Mouse (Mus musculus) G1E (cell line): Measurements from ENCODE around the gene Sec13. TPM values are rescaled to one million over a fixed set of nuclear protein-coding genes. Genes with fewer than 3 reads are reported as not detected.

Experiments used
- ATAC-seq: 2 replicates; pipeline ENCODE4 v1.8.0; 2016; ENCODE audit warnings: mild to moderate bottlenecking; ENCODE audit not compliant: insufficient number of reproducible peaks, poor library complexity, low FRiP score, severe bottlenecking; ENCODE audit errors: extremely low read depth
- DNase-seq: peaks from one replicate; pipeline ENCODE4 v3.0.0; 2012; ENCODE audit warnings: low spot score
- H3K27me3 ChIP-seq: 2 replicates; pipeline ENCODE4 v1.6.1; 2012; ENCODE audit warnings: mild to moderate bottlenecking, low read length, inconsistent platforms; ENCODE audit not compliant: insufficient read depth
- H3K36me3 ChIP-seq: replicated peaks from 2 replicates; pipeline ENCODE3; 2012; ENCODE audit warnings: mild to moderate bottlenecking, inconsistent platforms
- H3K4me1 ChIP-seq: 2 replicates; pipeline ENCODE4 v1.6.1; 2012; ENCODE audit warnings: low read depth, low read length, inconsistent platforms, mixed read lengths; ENCODE audit not compliant: insufficient read depth
- H3K4me3 ChIP-seq: 2 replicates; pipeline ENCODE4 v1.5.1; 2012; ENCODE audit warnings: low read depth, mild to moderate bottlenecking, inconsistent platforms, low read length, moderate library complexity, mixed read lengths
- H3K9me3 ChIP-seq: replicated peaks from 2 replicates; pipeline ENCODE4 v1.6.1; 2012; ENCODE audit warnings: inconsistent platforms
- CTCF ChIP-seq: IDR thresholded peaks from 2 replicates; pipeline ENCODE4 v1.5.1; 2012; ENCODE audit warnings: low read depth, low read length, inconsistent platforms, mixed read lengths
- GATA1 ChIP-seq: IDR thresholded peaks from 2 replicates; pipeline ENCODE4 v1.6.1; 2012; ENCODE audit warnings: borderline replicate concordance, low read length, inconsistent platforms, mixed read lengths
- GATA2 ChIP-seq: IDR thresholded peaks from 2 replicates; pipeline ENCODE4 v1.6.1; 2012; ENCODE audit warnings: low read depth, low read length, inconsistent platforms, borderline replicate concordance
- POLR2AphosphoS5 ChIP-seq: IDR thresholded peaks from 2 replicates; pipeline ENCODE4 v1.6.1; 2012; ENCODE audit warnings: low read depth, low read length, inconsistent platforms; ENCODE audit not compliant: insufficient replicate concordance
- TAL1 ChIP-seq: conservative IDR thresholded peaks from 2 replicates; pipeline ENCODE4 v1.6.1; 2012; ENCODE audit warnings: low read depth, low read length, inconsistent platforms, mixed read lengths
- polyA plus RNA-seq: library from polyadenylated mRNA; stranded (reverse); fragments of >175 nt; gene quantifications from 2 replicates; pipeline ENCODE4 v1.2.3, GENCODE M21; 2012
- total RNA-seq, 2 experiments: library from RNA; stranded (forward) in 1 of 2; stranded (reverse) in 1 of 2; fragments of 200-1000 nt in 1 of 2; fragments of >200 nt in 1 of 2; fragmentation: Nextera tagmentation in 1 of 2; gene quantifications; 2 replicates each; pipeline ENCODE4 v1.2.3; 2014 to 2017

Gene Sec13
- total and polyA plus RNA-seq, 3 experiments = 30.9 to 172 (median 73.3) TPM

- H3K4me3 ChIP-seq = no peak overlapping the region
- ATAC-seq = no peak
- DNase-seq = no peak
- H3K27me3 ChIP-seq = no peaks in the 10 kb centered on the region
- peaks cover 33% of the 10 kb centered on the region for H3K4me1 ChIP-seq
- H3K9me3 ChIP-seq = no peaks in the 10 kb centered on the region
- H3K36me3 ChIP-seq = peaks cover 32% of the 10 kb centered on the region
- TF ChIP-seq CTCF = no peak
- no peak for TF ChIP-seq POLR2AphosphoS5
- TF ChIP-seq GATA2 = no peak
- TF ChIP-seq GATA1 = no peak
- no peak for TF ChIP-seq TAL1
Measured at GRCm38 (mm10) chr6:113678246-113679012, 62.1 kb downstream of the Sec13 start.

Other genes with a start within 250 kb of the Sec13 start
- gene Prrt3, start 238.8 kb downstream of the Sec13 start, total RNA-seq (2014; fragmentation: Nextera tagmentation) = not detected in 2 replicates
- gene Prrt3, start 238.8 kb downstream of the Sec13 start, total RNA-seq (2017) = under 0.01 and 0.12 TPM in 2 replicates
- not detected in 2 replicates for gene Prrt3, start 238.8 kb downstream of the Sec13 start, polyA plus RNA-seq
- gene Emc3, start 209.1 kb downstream of the Sec13 start, total RNA-seq (2014; fragmentation: Nextera tagmentation) = 54.4 and 56.1 TPM in 2 replicates
- gene Emc3, start 209.1 kb downstream of the Sec13 start, total RNA-seq (2017) = 34.8 and 37.1 TPM in 2 replicates
- gene Emc3, start 209.1 kb downstream of the Sec13 start, polyA plus RNA-seq = 18.8 and 22.9 TPM in 2 replicates
- 47.2 and 83.5 TPM in 2 replicates for gene Fancd2, start 209.1 kb downstream of the Sec13 start, total RNA-seq (2014; fragmentation: Nextera tagmentation)
- 32.9 and 41.1 TPM in 2 replicates for gene Fancd2, start 209.1 kb downstream of the Sec13 start, total RNA-seq (2017)
- gene Fancd2, start 209.1 kb downstream of the Sec13 start, polyA plus RNA-seq = 2.2 TPM in 2 replicates
- gene Fancd2os, start 140.0 kb downstream of the Sec13 start, total RNA-seq (2014; fragmentation: Nextera tagmentation) = not detected in 2 replicates
- 0.16 TPM in 1 of 2 replicates, not detected in the other for gene Fancd2os, start 140.0 kb downstream of the Sec13 start, total RNA-seq (2017)
- not detected in 2 replicates for gene Fancd2os, start 140.0 kb downstream of the Sec13 start, polyA plus RNA-seq
- 186 and 193 TPM in 2 replicates for gene Brk1, start 136.0 kb downstream of the Sec13 start, total RNA-seq (2014; fragmentation: Nextera tagmentation)
- 167 and 180 TPM in 2 replicates for gene Brk1, start 136.0 kb downstream of the Sec13 start, total RNA-seq (2017)
- 29.2 and 42.6 TPM in 2 replicates for gene Brk1, start 136.0 kb downstream of the Sec13 start, polyA plus RNA-seq
- 9.0 and 12.5 TPM in 2 replicates for gene Vhl, start 116.8 kb downstream of the Sec13 start, total RNA-seq (2014; fragmentation: Nextera tagmentation)
- 25.4 and 26.1 TPM in 2 replicates for gene Vhl, start 116.8 kb downstream of the Sec13 start, total RNA-seq (2017)
- gene Vhl, start 116.8 kb downstream of the Sec13 start, polyA plus RNA-seq = 6.4 and 7.9 TPM in 2 replicates
- 7.4 and 21.2 TPM in 2 replicates for gene Irak2, start 102.3 kb downstream of the Sec13 start, total RNA-seq (2014; fragmentation: Nextera tagmentation)
- gene Irak2, start 102.3 kb downstream of the Sec13 start, total RNA-seq (2017) = 10.9 and 11.7 TPM in 2 replicates
- 10.2 and 13.7 TPM in 2 replicates for gene Irak2, start 102.3 kb downstream of the Sec13 start, polyA plus RNA-seq
- gene Tatdn2, start 43.7 kb downstream of the Sec13 start, total RNA-seq (2014; fragmentation: Nextera tagmentation) = 20.9 and 26.3 TPM in 2 replicates
- gene Tatdn2, start 43.7 kb downstream of the Sec13 start, total RNA-seq (2017) = 72.0 and 81.3 TPM in 2 replicates
- 33.1 and 34.5 TPM in 2 replicates for gene Tatdn2, start 43.7 kb downstream of the Sec13 start, polyA plus RNA-seq
- gene Ghrl, start 20.9 kb downstream of the Sec13 start, total RNA-seq (2014; fragmentation: Nextera tagmentation) = not detected in 2 replicates
- 0.76 TPM in 1 of 2 replicates, not detected in the other for gene Ghrl, start 20.9 kb downstream of the Sec13 start, total RNA-seq (2017)
- gene Ghrl, start 20.9 kb downstream of the Sec13 start, polyA plus RNA-seq = not detected in 2 replicates